In the genomic region with DNA sequence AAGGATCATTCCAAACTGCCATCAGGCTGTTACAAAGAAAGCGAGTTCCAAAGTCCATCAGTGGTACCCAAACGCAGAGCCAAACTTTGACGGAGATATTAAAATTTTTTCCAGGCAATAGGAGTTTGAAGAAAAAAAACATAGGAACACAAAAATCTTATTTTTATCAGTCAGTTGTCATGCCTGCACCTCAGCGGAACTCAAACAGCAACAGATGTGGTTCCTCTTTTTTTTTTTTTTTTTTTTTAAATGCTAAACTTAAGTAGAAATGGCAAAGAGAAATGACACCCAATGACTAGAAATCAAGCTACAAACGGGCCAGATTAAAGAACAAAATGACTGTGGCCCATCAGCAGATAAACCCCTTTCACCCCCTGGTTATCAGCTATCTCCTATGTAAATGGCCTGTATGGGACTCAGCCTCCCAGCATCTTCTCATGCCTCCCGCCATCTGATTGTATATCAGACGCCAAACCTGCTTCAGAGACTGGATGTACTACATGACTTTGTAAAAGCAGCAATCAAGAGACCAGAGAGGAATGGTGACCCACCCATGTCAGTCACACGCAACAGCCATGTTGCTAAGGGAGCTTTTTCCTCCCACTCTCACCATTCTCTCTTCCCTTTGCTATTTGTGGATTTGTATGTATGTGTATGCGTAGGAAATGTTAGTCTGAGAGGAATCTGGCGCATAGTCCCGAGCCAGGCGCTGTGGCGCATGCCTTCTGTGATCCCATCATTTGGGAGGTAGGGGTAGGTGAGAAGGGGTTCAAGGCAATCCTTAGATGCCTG, we compare ENCODE assay signal across 29 mouse cellular contexts. TPM values are rescaled to one million over a fixed set of nuclear protein-coding genes. Genes with fewer than 3 reads are reported as not detected.
A peak's percentile ranks its signal among the peaks of the same experiment; 100 is the strongest.
DNase-seq lines count a peak whose midpoint lies in the region; ATAC-seq and TF ChIP-seq lines count a peak whose summit lies in the region.
"Had no signal": no experiment of that assay in that cellular context is flagged by ENCODE, and none has a peak within 500 bp of the region (broad histone marks: within the 10 kb centered on the region; RNA-seq: fewer than 3 reads in every experiment).

No protein-coding gene starts in this region.

- peak; percentile 25 for DNase-seq in heart, embryonic 10.5 days (ENCODE audit: low spot score)
- no peak for DNase-seq in heart, adult 2 months
- peak; percentile 20 for DNase-seq in right cerebral cortex, adult 18-20 months
- no peak for DNase-seq in right cerebral cortex, postnatal 25 days
- peak; percentile 12 for DNase-seq in MEL (ENCODE audit: low read depth, low spot score)
- peak; percentile 12 for DNase-seq in brain, adult 2 months (ENCODE audit: low read depth, low spot score)
- no peak for DNase-seq in neural tube, embryonic 10.5 days (ENCODE audit: extremely low spot score, low spot score)
- DNase-seq: adrenal gland, adult 8-10 months; adrenal gland, postnatal 14 days; adrenal gland, postnatal 36 days; cerebellum, adult 11 months; cerebellum, adult 18-20 months; cerebellum, adult 8-10 months; cerebellum, adult 9-11 months; cerebellum, postnatal 14 days; cerebellum, postnatal 36 days; embryo, embryonic 11 days had no signal

- ATAC-seq in hindbrain, embryonic 13.5 days (ENCODE audit: low FRiP score) = no peak
- ATAC-seq: activated CD4-positive, CD25-positive, alpha-beta regulatory T cell, adult 4 months; forebrain, embryonic 14.5 days; forebrain, embryonic 16.5 days; Patski had no signal

- H3K9me3 ChIP-seq in heart, embryonic 10.5 days = no peaks in the 10 kb centered on the region
- H3K9me3 ChIP-seq in MEL (replicated peaks; ENCODE audit: insufficient read depth, low read length) = no peaks in the 10 kb centered on the region
- no peaks in the 10 kb centered on the region for H3K9me3 ChIP-seq in hindbrain, embryonic 13.5 days
- H3K9me3 ChIP-seq: embryonic facial prominence, embryonic 13.5 days; embryonic facial prominence, embryonic 15.5 days; forebrain, embryonic 10.5 days; G1E had no signal

- TF ChIP-seq CTCF in heart, adult 2 months (IDR thresholded peaks at IDR 0.05) = no peak
- no peak for TF ChIP-seq CTCF in MEL (IDR thresholded peaks at IDR 0.05 in 2 of 3, conservative IDR thresholded peaks at IDR 0.05 in 1 of 3; ENCODE audit: control insufficient read depth in 1 of 3, insufficient read depth in 1 of 3, low read depth in 2 of 3, low read length in 3 of 3, poor library complexity in 1 of 3, severe bottlenecking in 1 of 3)

- no peak overlapping the region for H3K4me3 ChIP-seq in heart, embryonic 10.5 days
- H3K4me3 ChIP-seq in heart, adult 2 months = no peak overlapping the region
- H3K4me3 ChIP-seq in MEL (ENCODE audit: control insufficient read depth in 1 of 2, insufficient read depth in 1 of 2, low read depth in 2 of 2, low read length in 2 of 2) = no peak overlapping the region
- H3K4me3 ChIP-seq in hindbrain, embryonic 13.5 days = no peak overlapping the region
- H3K4me3 ChIP-seq: embryonic facial prominence, embryonic 13.5 days; embryonic facial prominence, embryonic 15.5 days; erythroblast, embryonic 14.5 days; forebrain, embryonic 10.5 days; forebrain, embryonic 12.5 days had no signal

- H3K9ac ChIP-seq in heart, adult 2 months (ENCODE audit: low read depth, low read length) = no peak overlapping the region
- H3K9ac ChIP-seq in MEL (ENCODE audit: control insufficient read depth, low read depth, low read length, poor library complexity, severe bottlenecking) = no peak overlapping the region
- H3K9ac ChIP-seq in hindbrain, embryonic 13.5 days = no peak overlapping the region
- H3K9ac ChIP-seq: embryonic facial prominence, embryonic 13.5 days; embryonic facial prominence, embryonic 15.5 days; forebrain, embryonic 12.5 days had no signal

- H3K79me2 ChIP-seq in heart, adult 2 months (replicated peaks; ENCODE audit: control insufficient read depth, insufficient read depth, low read length) = no peaks in the 10 kb centered on the region
- H3K79me2 ChIP-seq in MEL (ENCODE audit: control insufficient read depth, insufficient read depth, low read length, poor library complexity) = no peaks in the 10 kb centered on the region

- H3K27me3 ChIP-seq in heart, embryonic 10.5 days (ENCODE audit: insufficient read depth, poor library complexity, severe bottlenecking) = no peaks in the 10 kb centered on the region
- H3K27me3 ChIP-seq in heart, adult 2 months (ENCODE audit: control insufficient read depth, insufficient read depth, low read length) = no peaks in the 10 kb centered on the region
- no peaks in the 10 kb centered on the region for H3K27me3 ChIP-seq in MEL (ENCODE audit: control insufficient read depth in 1 of 2, insufficient read depth in 2 of 2, low read length in 2 of 2)
- no peaks in the 10 kb centered on the region for H3K27me3 ChIP-seq in hindbrain, embryonic 13.5 days
- H3K27me3 ChIP-seq: embryonic facial prominence, embryonic 13.5 days; embryonic facial prominence, embryonic 15.5 days; forebrain, embryonic 12.5 days; Patski had no signal

- TF ChIP-seq POLR2A in heart, adult 2 months (IDR thresholded peaks at IDR 0.05; ENCODE audit: insufficient read depth, low read depth, low read length) = no peak
- TF ChIP-seq POLR2A in MEL (IDR thresholded peaks at IDR 0.05; ENCODE audit: control insufficient read depth in 1 of 2, insufficient read depth in 1 of 2, low read depth in 1 of 2, low read length in 2 of 2, poor library complexity in 1 of 2) = no peak

- no peak for TF ChIP-seq EP300 in heart, adult 2 months (IDR thresholded peaks at IDR 0.05; ENCODE audit: insufficient read depth, low read depth, low read length)
- no peak for TF ChIP-seq EP300 in MEL (IDR thresholded peaks at IDR 0.05; ENCODE audit: low read depth in 1 of 2, low read length in 2 of 2)

- no peak overlapping the region for H3K27ac ChIP-seq in heart, embryonic 10.5 days
- H3K27ac ChIP-seq in heart, adult 2 months = no peak overlapping the region
- no peak overlapping the region for H3K27ac ChIP-seq in MEL (ENCODE audit: control insufficient read depth, low read depth, low read length)
- no peak overlapping the region for H3K27ac ChIP-seq in hindbrain, embryonic 13.5 days
- H3K27ac ChIP-seq: embryonic facial prominence, embryonic 13.5 days; embryonic facial prominence, embryonic 15.5 days; forebrain, embryonic 10.5 days; forebrain, embryonic 12.5 days had no signal

- H3K4me1 ChIP-seq in heart, embryonic 10.5 days = no peaks in the 10 kb centered on the region
- no peaks in the 10 kb centered on the region for H3K4me1 ChIP-seq in heart, adult 2 months (ENCODE audit: control insufficient read depth, insufficient read depth, low read length)
- H3K4me1 ChIP-seq in MEL (ENCODE audit: control insufficient read depth in 1 of 2, insufficient read depth in 2 of 2, low read length in 2 of 2) = peaks cover 0 to 4% of the 10 kb centered on the region in 2 experiments; a peak in 1 of 4 replicates
- H3K4me1 ChIP-seq in hindbrain, embryonic 13.5 days (replicated peaks) = no peaks in the 10 kb centered on the region
- H3K4me1 ChIP-seq: embryonic facial prominence, embryonic 15.5 days; forebrain, embryonic 10.5 days; forebrain, embryonic 12.5 days had no signal

- intact Hi-C loops in heart, adult 2 months (cut with DNase I) = no loop called here

- no peak for TF ChIP-seq RAD21 in MEL (IDR thresholded peaks at IDR 0.05; ENCODE audit: low read depth, low read length)

- H3K36me3 ChIP-seq in heart, embryonic 10.5 days = no peaks in the 10 kb centered on the region
- no peaks in the 10 kb centered on the region for H3K36me3 ChIP-seq in heart, adult 2 months (ENCODE audit: control insufficient read depth, insufficient read depth, low read length)
- no peaks in the 10 kb centered on the region for H3K36me3 ChIP-seq in MEL (ENCODE audit: control insufficient read depth in 1 of 2, insufficient read depth in 2 of 2, low read length in 2 of 2)
- H3K36me3 ChIP-seq in hindbrain, embryonic 13.5 days = no peaks in the 10 kb centered on the region
- H3K36me3 ChIP-seq: embryonic facial prominence, embryonic 13.5 days; embryonic facial prominence, embryonic 15.5 days; forebrain, embryonic 12.5 days; G1E had no signal

- no peak overlapping the region for H3K4me2 ChIP-seq in hindbrain, embryonic 13.5 days
- H3K4me2 ChIP-seq: embryonic facial prominence, embryonic 13.5 days; embryonic facial prominence, embryonic 15.5 days; forebrain, embryonic 12.5 days had no signal

- 82% methylated on average over 13 of the region's 13 CpGs for WGBS in heart, embryonic 10.5 days
- WGBS in heart, adult 2 months = 85% methylated on average over 13 of the region's 13 CpGs
- 92% methylated on average over 13 of the region's 13 CpGs for WGBS in hindbrain, embryonic 13.5 days

TF ChIP-seq in MEL, 35 proteins besides CTCF, POLR2A, EP300 and RAD21:
- 0 out of 2 replicates have a peak, but pooled peaks have one; percentile 15 for TF ChIP-seq TCF12 (IDR thresholded peaks at IDR 0.05; ENCODE audit: low read depth, low read length)
- no peak for TF ChIP-seq GATA1 (IDR thresholded peaks at IDR 0.05; ENCODE audit: low read depth, low read length)
- TF ChIP-seq KAT2A (conservative IDR thresholded peaks at IDR 0.05; ENCODE audit: low read depth, low read length) = no peak
- TF ChIP-seq ZC3H11A (IDR thresholded peaks at IDR 0.05; ENCODE audit: low read depth, low read length) = no peak
- TF ChIP-seq ETS1 (IDR thresholded peaks at IDR 0.05; ENCODE audit: low read depth, low read length) = 0 out of 2 replicates have a peak, but pooled peaks have one; percentile 13
- peak; percentile 97 for TF ChIP-seq ZNF384 (IDR thresholded peaks at IDR 0.05; ENCODE audit: low read depth, low read length)
- no peak for TF ChIP-seq MXI1 (IDR thresholded peaks at IDR 0.05; ENCODE audit: low read depth, low read length)
- no peak; the same call in 1 of the 2 replicates for TF ChIP-seq ZKSCAN1 (IDR thresholded peaks at IDR 0.05; ENCODE audit: low read depth, low read length)
- TF ChIP-seq USF1 (IDR thresholded peaks at IDR 0.05; ENCODE audit: low read depth, low read length) = no peak
- TF ChIP-seq UBTF (IDR thresholded peaks at IDR 0.05; ENCODE audit: borderline replicate concordance, insufficient read depth, low read depth, low read length) = no peak

RNA-seq across cellular contexts. Expression of a gene that starts 8.2 kb away (rescaled TPM):
- 3.0 and 5.1 TPM in 2 replicates for polyA plus RNA-seq in heart, embryonic 10.5 days (2016; fragmentation: Nextera tagmentation; extraction: Ambion mirVana)
- total RNA-seq in heart, adult 2 months (2021) = under 1 TPM; 0.70 to 0.78 TPM
- polyA plus RNA-seq in heart, adult 2 months (2012; rRNA removed) = 0.16 and 0.18 TPM in 2 replicates
- not detected in 2 replicates for total RNA-seq in MEL (2012; rRNA removed)
- not detected for polyA plus RNA-seq in MEL (2012; ENCODE audit: insufficient read depth in 1 of 2, insufficient read length in 2 of 2, low read depth in 1 of 2, low replicate concordance in 2 of 2, missing spikeins in 1 of 2)
- polyA plus RNA-seq in hindbrain, embryonic 13.5 days (2015; fragmentation: Nextera tagmentation; extraction: Ambion mirVana) = 13.7 and 14.4 TPM in 2 replicates
- total RNA-seq: common myeloid progenitor, adult 5-6 weeks had no signal
- polyA plus RNA-seq: erythroblast, embryonic 14.5 days; G1E had no signal

Comparison
In these comparisons a context has a peak if more than half of its experiments do, and no peak if none do; other contexts are left out.
1. DNase-seq: peak in heart, embryonic 10.5 days (single experiment), right cerebral cortex, adult 18-20 months (single experiment), MEL (single experiment) and brain, adult 2 months (single experiment); none in heart, adult 2 months (0 of 2), right cerebral cortex, postnatal 25 days (single experiment) and neural tube, embryonic 10.5 days (single experiment).